Mouse (Mus musculus) lung, postnatal 4 days (tissue): Measurements from ENCODE around the gene Rsph3b.
"Not testable (repeated sequence)": the region's sequence is repeated elsewhere in the genome, so short reads cannot be mapped to it uniquely, and the experiment has no call there.

Experiments
- DNase-seq, 2 experiments: peaks; one replicate each; pipeline ENCODE4 v3.0.0; 2021

Gene Rsph3b

DNA sequence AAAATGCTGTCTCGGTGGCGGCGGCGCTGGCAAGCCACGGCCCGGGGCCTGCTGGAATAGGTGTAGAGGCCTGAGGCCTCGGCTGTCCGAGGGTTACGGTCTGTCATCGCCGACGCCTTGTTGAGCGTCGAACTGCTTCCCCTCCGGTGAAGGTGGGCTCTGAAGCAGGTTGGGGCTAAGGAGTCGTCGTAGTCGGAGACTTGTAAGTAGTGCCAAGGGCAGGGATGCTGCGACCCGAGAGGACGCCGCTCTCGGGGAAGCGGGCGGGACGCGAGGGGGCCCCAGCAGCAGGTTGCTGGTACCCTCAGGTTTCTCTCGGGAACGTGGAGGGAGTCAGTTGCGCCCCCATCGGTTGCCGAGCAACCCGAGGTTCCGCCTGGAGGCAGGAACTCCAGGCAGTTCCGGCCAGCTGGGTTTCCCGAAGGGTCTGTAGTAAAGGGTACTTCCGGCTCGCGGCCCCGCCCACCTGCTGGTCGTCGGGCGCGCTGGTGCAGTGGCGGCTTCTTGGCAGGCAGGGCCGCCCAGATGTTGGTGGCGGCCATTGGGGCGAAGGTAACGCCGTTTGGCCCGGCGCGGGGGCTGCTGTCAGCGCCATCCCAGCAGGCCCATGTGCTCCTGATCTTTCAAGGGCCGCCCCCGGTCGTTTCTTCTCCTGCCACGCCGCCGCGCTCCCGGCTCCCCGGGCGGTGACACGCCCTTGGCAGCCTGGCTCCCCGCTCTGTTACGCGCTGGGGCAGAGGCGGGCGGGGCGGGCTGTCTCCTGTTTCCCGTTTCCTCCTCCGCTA lies at the start of gene Rsph3b:
Rsph3b (minus strand) TSS at position 699 of the 785 bp plus-strand sequence.
- DNase-seq: peak; percentile 86 to 91

DNA sequence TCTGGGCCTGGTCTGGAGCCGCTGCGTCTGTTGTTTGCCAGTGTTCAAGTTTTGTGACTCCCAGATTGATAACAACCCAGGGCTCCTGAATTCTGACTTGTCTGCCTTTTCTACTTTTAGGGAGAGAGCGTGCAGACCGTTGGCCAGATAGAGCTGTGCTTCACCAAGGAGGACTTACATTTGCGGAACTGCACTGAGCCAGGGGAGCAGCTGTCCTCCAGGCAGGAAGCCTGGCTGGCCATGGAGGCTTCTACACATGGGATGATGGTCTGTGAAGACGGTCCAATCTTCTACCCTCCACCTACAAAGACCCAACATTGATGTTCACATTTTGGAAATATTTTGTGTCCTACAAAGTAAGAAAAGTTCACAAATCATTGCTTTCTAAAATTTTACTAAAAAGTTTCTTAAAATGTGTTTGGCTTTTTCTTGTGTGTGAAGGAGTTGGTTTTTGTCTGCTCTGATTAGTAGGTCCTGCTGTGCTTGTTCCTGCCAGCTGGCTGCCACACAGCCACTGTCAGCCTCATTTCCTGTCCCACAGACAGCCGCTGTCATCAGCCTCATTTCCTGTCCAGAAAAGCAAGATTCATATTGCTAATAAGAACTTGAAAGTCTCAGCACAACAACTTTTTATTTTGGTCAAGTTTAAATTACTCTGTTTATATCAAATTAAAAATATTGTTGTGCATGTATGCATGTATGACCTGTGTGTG lies 49.5 kb upstream of the Rsph3b start:
- DNase-seq: not testable (repeated sequence)

DNA sequence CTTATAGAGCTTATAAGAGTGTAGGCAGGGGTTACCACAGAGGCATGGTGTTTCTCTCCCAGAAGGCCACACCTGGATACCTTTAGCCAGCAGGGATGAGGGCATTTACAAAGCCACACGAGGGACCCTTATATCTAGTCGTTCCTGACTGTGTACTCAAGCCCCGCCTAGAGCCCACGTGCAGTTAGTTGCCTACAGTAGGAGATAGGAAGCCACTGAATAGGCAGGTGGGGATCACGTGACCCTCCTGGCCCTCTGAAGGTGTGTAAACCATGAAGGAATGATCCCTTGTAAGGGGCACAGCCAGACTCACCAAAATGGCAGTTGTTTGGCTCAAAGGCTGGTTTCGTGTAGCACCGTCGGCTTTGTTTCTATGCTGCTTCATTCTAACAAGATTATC lies 48.3 kb upstream of the Rsph3b start:
- not testable (repeated sequence) for DNase-seq

DNA sequence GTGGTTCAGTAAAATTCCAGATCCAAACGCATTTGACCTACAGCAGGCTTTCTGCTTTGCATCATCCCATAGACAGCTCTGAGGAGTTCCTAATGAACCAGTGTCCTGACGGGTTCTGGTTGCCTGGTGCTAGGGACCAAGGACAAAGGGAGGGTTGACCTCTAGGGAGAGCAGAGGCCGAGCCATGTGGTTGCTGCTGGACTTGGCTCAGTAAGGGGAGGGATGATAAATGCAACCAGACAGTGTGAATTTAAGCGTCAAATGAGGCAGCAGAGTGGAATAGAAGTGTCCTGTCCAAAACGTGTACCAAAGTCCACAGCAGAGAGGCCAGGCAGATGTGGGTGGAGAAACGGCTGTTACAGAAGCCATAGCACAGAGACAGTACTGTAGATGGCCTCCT lies 47.0 kb upstream of the Rsph3b start:
- DNase-seq: not testable (repeated sequence)

DNA sequence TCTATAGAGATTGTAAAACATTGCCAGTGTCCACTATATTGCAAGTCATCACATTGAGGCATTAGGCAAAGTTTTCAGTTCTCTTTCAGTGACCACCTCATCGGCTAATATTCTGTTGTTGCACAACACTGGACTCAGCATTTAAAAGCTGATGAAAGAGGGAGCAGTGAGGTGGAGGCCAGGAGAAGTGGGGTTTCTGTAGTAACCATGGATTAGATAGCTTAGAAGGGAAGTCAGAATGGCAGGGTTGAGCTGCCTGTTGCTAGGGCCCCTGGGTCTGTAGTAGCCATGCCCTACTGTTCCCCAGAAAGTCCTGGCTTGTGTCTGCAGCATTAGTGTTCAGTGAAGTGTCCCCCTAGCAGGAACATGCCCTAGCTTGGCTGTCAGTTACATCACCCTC lies 37.6 kb upstream of the Rsph3b start:
- DNase-seq: not testable (repeated sequence)

DNA sequence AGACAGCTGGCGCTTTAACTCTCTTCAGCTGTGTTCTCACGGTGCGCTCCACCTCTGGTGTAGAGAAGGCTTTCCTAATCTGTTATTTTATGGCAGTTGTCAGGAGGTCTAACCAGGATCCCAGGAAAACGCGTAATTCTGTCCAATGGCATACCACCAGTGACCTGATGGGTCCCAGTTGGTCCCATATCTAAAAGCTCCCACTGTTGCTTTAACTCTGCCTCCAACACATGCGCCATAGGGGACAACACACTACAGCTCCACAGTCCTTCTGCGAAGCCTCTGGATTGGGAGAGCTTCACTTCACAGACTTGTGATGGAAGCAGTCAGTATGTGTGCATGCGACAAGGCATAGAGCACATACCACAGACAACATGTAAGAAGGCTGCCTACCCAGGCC lies 31.7 kb upstream of the Rsph3b start:
- DNase-seq: not testable (repeated sequence)

DNA sequence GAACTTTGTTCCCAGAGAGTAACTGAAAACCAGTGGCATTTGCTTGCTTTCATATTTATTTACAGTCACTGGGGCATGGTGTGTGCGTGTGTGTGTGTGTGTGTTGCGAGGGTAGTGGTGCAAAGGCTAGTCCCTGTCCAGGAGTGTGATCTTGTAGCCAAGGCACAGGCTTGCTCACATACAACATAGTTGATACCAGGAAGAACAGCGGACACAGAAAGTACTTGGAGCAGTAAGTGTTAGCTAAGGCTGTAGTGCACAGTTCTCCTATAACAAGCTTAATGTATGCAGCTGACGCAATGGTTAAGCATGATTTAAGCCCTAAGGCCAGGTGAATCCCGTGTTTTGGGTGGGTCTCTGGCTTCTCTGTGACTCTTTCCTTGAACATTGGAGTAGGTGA lies 30.9 kb upstream of the Rsph3b start:
- not testable (repeated sequence) for DNase-seq

DNA sequence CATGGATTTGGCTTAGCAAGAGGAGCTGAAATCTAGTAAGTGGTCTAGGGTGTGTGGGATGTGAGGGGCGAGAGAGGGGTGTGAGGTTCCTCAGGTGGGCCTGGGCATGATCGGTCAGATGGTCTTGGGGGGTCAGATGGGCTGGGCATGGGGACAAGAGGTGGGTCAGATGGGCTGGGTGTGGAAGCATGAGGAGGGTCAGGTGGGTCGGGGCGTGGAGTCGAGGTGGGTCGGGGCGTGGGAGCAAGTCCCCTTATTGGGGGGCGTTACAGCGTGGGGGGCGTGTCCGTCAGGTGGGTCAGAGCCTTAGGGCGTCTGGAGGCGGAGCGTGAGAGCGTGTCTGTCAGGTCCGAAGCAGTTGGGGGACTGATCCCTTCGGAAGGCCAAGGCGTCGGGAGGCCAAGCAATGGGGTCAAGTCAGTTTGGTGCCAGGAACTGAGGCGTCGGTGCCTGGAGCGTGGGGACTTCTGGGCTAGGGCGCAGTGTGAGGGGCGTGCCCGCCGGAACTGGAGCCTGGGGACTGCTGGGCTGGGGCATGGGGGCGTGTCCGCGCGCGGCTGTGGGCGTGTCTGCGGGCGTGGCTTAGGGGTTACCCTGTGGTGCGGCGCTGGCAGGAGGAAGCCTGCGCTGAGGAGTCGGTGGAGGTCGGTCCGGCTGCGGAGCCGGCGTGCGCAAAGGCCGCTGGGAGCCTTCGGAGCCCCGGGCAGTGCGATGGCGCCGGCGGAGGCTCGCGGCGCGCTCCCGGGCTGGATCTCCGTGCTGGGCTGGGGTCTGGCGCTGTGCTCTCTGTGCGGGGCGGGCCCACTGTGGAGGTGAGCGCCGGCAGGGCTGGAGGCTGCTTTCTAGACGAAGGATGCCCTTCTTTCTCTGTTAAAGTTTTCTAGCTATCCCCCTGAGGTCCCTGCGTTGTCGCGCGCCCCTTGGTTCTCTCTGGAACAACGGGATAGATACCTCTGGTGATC lies 30.1 kb upstream of the Rsph3b start, which contains the start of gene Gm49721:
Gm49721 (plus strand) TSS at position 618 of the 962 bp plus-strand sequence.
- DNase-seq: peak; percentile 83 to 90

DNA sequence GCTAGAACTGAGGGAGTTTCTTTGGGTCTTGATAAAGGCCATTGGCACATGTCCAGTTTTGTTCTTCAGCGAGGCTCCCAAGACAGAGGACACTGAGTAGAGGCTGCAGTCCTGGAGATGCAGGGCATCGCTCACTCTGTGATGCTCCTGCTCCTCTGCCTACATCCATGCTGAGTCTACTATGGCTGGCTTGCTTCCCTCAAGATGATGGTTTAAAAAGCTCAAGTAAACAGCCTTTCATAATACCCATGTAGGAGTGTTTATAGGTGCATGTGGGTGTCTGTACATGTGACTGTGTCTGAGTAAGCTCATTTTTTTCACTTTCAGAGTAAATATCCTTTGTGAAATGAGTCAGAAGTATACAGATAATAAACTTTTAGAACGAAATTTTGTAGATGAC lies 26.5 kb upstream of the Rsph3b start:
- not testable (repeated sequence) for DNase-seq

DNA sequence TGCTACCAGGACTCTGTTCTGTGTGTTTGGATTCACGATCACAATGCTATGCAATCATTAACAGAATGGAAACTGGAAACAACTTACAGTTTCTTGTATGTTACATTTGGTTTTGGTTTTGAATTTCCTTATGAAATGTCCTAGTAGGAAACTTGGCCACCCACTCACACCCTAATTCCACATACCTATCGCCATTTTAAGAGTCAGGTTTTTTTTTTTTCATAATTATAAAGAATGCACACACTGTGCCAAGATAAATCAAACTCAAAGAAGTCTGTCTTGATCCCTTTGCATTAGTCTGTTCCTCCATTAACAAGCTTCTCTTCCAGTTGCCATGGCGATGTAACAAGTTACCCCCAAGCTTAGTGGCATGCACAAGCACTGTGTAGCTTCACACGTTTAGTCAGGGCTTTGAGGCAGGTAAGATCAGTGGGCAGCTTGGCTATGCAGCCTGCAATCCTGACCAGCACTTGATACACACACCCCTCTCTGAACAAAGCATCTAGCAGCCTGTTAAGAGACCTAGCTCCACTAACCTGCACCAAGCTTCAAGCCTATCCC lies 24.4 kb upstream of the Rsph3b start:
- DNase-seq: not testable (repeated sequence)

DNA sequence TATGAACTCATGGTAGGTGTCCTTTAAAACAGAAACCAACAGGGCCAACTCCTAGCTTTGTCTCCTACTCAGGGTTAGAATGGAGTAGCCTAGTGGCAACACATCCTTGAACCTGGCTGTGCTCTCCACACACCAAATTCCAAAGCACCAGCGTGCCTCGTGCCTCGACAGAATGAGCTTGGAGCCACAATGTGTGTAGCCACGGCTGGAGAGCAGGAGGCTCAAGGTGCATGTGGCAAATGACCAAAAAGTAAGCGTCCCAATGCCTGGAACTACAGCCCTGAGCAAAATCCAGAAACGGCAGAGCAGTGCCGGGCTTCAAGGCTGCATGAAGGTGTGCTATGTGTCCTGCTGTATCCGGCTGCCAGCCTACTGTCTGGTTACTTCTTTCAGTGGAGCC lies 22.8 kb upstream of the Rsph3b start:
- DNase-seq: not testable (repeated sequence)

DNA sequence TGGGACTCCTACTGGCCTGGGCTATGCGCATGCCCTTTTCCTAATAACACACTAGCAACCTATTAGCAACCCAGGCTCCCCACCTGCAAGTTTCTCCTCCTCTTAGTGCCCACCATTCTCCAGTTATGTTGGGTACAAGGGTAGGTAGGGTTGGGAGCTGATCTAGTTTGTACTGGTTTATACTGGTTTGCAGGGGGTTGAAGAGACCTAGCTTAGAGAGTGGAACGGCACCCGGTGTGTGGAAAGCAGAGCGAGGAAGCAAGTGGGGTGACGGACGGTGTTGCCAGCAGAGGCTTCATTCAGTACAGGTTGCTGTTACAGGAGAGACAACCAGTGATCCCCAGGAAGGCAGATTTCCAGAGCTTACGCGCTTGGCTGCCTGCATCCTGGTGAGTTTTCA lies 21.9 kb upstream of the Rsph3b start, which contains the start of gene Rnaset2b:
Rnaset2b (plus strand) TSS at position 301 of the 400 bp plus-strand sequence.
- not testable (repeated sequence) for DNase-seq

DNA sequence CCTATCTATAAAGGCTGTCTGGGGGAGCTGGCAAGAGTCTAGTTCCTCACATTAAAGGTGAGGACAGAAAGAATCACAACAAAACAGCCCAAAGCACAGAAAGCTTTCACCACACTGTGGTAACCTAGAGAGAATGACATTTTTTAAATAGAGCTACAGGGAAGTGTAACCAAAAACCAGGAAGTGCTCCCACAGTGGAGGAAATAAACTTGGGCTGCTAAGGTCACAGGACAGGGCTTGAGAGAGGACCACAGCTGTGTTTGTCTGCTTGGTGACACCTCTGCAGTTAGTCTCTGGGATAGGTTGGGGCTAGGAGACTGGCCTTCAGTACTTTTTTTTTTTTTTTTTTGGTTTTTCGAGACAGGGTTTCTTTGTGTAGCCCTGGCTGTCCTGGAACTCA lies 19.2 kb upstream of the Rsph3b start:
- not testable (repeated sequence) for DNase-seq

DNA sequence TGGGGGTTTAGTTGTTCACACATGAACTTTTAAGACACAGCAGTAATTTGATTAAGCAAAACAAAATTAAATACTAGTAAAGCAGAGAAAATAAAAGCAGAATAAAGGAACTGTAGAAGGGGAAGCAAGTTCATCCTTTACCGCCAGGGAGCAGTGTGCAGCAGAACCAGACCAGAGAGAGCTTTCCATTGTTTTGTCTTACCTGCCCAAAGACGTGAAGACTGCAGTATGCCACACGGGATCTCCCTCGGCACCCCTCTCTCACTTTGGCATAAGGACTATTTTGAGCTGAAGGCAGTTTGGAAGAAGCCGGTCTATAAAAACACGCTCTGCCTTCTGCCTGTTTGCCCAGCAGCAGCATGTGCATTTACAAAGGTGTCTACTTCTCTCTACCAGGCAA lies 16.9 kb upstream of the Rsph3b start:
- DNase-seq: peak in 1 of 2 experiments; percentile 34

DNA sequence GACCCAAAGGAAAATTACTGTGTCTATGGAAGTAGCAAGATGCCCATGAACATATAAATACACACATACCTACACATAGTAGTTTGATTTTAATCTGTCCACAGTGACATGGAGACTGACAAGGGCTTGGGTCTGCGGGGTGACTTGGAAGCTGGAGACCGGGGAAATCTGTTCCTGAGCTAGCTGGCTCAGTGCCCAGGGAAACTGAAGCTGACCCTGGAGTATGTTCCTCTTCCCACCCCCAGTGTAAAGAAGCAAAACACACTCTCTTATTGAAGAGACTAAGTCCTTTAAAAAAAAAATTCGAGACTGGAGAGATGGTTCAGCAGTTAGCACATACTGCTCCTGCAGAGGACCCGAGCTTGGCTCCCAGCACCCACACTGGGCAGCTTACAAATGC lies 14.5 kb upstream of the Rsph3b start:
- DNase-seq: not testable (repeated sequence)

DNA sequence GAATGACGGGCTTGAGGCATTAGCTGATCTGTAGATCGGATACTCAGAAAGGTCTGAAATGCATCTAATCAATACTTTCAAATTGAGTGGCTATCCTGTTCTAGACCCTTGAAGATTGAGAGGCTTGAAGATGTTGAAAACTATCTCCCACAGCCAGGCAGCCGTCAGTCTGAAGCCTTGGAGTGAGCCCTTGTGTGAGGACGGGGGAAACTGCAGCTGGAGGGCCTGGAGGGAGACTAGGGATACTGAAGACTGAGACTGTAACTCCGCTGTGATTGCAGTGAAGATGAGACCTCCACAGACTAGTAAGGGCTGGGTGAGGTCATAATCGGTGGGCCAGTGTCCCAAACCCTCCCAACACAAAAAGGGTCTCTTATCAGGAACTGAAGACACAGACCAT lies 13.9 kb upstream of the Rsph3b start:
- not testable (repeated sequence) for DNase-seq

DNA sequence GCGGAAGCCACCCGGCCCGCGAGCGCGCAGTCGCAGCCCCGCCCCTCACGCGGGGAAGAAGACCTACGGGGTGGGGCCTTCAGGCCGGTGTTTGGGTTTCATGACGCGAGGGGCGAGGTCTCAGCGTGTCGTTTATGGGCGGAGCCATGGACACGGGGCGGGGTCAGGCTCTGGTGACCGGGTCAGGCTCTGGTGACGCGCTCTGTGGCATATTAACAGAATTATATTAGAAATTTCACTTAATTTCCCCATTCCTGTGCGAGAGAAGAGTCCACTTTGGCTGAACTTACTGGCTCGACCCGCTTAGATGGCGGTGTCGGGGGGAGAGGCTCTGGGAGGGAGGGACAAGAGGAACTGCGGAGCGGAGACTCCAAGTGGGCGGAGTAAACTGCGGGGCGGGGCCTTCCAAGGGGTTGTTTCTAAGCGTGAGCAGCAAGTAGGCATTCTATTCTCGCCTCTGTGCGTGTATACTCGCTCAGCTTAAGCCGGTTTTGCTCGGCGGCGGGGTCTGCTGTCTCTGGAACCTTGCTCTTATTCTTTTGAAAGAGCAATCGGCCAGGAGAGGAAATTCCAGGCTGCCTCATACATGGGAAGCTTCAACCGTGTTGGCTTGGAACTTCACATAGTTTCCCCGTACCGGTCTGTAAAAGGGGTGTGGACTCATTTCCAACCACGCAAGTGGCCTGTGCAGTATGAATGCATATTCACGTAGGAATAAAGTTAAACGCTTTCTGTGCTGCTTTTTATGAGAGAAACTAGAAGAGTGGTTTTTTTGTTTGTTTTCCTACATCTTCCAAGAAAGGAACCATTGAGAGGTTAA lies 12.9 kb upstream of the Rsph3b start:
- peak; percentile 37 to 44 for DNase-seq

DNA sequence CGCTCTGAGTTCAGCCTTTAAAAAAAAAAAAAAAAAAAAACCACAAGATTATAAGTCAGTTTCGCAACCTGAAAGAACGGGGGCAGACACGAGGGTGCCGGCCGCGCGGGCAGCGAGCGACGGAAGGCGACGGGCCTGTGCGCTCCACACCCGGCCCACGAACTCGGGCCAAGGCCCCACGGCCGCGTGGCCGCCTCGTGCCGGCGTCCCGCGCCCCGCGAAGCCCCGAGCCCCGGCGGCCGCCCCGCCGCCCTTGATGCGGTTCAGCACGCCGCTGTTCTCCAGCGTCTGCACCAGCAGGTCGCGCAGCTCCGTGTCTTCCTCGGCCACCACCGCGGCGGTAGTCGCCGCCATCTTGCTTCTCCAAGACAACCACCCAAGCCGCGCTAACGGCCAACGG lies 12.3 kb upstream of the Rsph3b start, which contains the start of gene Tagap1:
Tagap1 (minus strand) TSS at position 381 of the 400 bp plus-strand sequence.
- DNase-seq: peak; percentile 59 to 68

DNA sequence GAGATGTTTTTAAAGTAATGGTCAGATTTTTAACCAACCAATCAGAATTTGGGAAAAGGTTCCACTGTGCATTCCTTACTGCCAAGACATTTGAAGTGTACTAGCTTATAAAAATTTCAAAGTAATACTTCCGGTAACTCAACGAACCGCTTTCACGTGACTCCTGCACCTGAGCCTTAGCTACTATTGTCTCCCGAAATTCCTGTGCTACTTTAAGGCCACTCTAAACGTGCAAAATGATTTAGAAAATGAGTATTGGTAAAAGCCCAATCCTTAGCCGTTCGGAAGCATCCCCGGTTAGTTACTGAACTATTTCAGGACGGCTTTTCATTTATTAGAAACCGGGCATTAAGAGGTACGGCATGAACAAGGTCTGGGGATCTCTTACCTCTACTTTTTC lies 11.9 kb upstream of the Rsph3b start:
- not testable (repeated sequence) for DNase-seq

DNA sequence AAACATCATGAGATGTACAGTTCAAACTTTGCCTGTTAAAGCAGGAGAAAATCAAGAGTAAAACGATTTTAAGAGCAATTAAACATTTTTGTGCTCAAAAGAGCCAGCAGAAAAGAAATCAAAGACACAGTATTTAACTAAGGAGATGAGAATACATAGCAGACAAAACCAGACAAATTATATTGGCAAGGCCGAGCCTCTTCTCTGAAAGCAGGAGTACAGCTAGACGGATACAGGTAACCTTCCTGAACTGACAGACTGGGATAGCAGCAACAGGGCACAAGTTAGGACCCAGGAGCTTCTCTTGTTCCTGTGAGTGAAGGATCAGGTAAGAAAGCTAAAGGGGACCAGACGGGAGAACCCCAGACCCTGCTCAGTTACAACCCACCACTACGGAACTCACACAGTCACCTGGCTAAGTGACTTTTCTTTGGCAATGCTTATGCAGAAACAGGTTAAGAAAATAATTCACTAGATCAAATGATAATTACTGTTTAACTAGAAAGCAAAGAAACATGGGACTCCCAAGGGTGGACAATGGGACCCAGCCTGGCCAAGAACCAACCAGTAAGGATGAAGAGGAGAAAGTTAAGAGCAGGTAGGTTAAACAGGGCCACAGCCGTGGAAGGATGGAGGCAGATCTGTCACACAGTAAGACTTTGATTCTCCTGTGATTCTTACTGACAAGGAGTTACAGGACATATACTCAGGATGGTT lies 11.2 kb upstream of the Rsph3b start:
- not testable (repeated sequence) for DNase-seq

DNA sequence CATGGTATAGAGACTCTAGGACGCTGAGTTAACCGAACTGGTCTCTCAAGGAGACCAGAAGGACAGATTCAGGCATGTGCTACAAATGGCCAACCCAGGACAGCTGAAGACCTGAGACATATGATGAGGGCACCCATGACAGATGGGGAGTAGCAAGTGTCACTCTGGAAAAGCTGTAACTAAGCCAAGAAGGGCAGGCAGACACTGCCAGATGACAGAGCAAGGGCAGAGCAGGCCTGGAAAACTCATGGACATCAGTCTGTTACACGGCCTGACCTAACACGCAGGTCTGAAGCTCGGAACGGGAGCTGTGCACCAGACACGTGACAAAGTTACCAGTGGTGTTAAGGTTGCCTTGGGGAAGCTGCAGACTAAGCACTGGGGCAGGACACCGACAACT lies 10.4 kb upstream of the Rsph3b start:
- DNase-seq: not testable (repeated sequence)
